Mouse (Mus musculus): ENCODE measurements around the gene Magi1. TPM values are rescaled to one million over a fixed set of nuclear protein-coding genes. Genes with fewer than 3 reads are reported as not detected.
"Not testable (repeated sequence)": the region's sequence is repeated elsewhere in the genome, so short reads cannot be mapped to it uniquely, and the experiment has no call there.

The Magi1 gene
- polyA plus RNA-seq, 1 experiment from 2014 or later: 29.1 TPM

GRCm38 (mm10) chr6:94013761-94014160 lies 270.0 kb downstream of the Magi1 start:
- Histone ChIP-seq H3K36me3 (no peaks in the 10 kb centered on the region), H3K27ac (no peak overlapping the region; the same call in 1 of the 2 replicates), H3K4me2 (no peak overlapping the region), H3K27me3 (no peaks in the 10 kb centered on the region), H3K9ac (no peak overlapping the region), H3K9me3 (no peaks in the 10 kb centered on the region), H3K4me3 (no peak overlapping the region), H3K4me1 (replicated peaks) (peaks cover 15% of the 10 kb centered on the region)
- WGBS: 89% methylated on average over 2 of the region's 2 CpGs
- ATAC-seq (ENCODE audit: low FRiP score): no peak

GRCm38 (mm10) chr6:94011947-94012346 lies 271.8 kb downstream of the Magi1 start:
- Histone ChIP-seq H3K27ac (no peak overlapping the region), H3K4me3 (no peak overlapping the region), H3K4me1 (replicated peaks) (peaks cover 22% of the 10 kb centered on the region), H3K36me3 (no peaks in the 10 kb centered on the region), H3K9ac (no peak overlapping the region), H3K9me3 (no peaks in the 10 kb centered on the region), H3K27me3 (no peaks in the 10 kb centered on the region), H3K4me2 (no peak overlapping the region)
- ATAC-seq (ENCODE audit: low FRiP score): no peak
- 61% methylated on average over 5 of the region's 5 CpGs for WGBS

GRCm38 (mm10) chr6:94011521-94011920 lies 272.2 kb downstream of the Magi1 start:
- Histone ChIP-seq H3K9me3 (no peaks in the 10 kb centered on the region), H3K4me3 (no peak overlapping the region), H3K27ac (no peak overlapping the region), H3K27me3 (no peaks in the 10 kb centered on the region), H3K9ac (no peak overlapping the region), H3K4me2 (no peak overlapping the region), H3K36me3 (no peaks in the 10 kb centered on the region), H3K4me1 (replicated peaks) (peaks cover 22% of the 10 kb centered on the region)
- 73% methylated on average over 6 of the region's 6 CpGs for WGBS
- no peak for ATAC-seq (ENCODE audit: low FRiP score)

- Histone ChIP-seq H3K27me3 (no peaks in the 10 kb centered on the region), H3K4me1 (replicated peaks) (peaks cover 22% of the 10 kb centered on the region), H3K27ac (0 out of 2 replicates have a peak overlapping the region, but pooled peaks have one; percentile 14), H3K4me3 (no peak overlapping the region), H3K9ac (no peak overlapping the region), H3K9me3 (no peaks in the 10 kb centered on the region), H3K36me3 (no peaks in the 10 kb centered on the region), H3K4me2 (no peak overlapping the region)
- no peak for ATAC-seq (ENCODE audit: low FRiP score)
- WGBS: 49% methylated on average over 4 of the region's 4 CpGs
Observed at GRCm38 (mm10) chr6:94008577-94008976, 275.1 kb downstream of the Magi1 start.

- not testable (repeated sequence) for ATAC-seq (ENCODE audit: low FRiP score); H3K36me3 ChIP-seq; H3K27ac ChIP-seq; H3K9me3 ChIP-seq; H3K4me3 ChIP-seq; H3K4me2 ChIP-seq; H3K27me3 ChIP-seq; H3K9ac ChIP-seq; H3K4me1 ChIP-seq (replicated peaks)
- WGBS: 53% methylated on average over 2 of the region's 2 CpGs
Observed at GRCm38 (mm10) chr6:94003586-94003985, 280.1 kb downstream of the Magi1 start.

GRCm38 (mm10) chr6:93996841-93997485 lies 286.8 kb downstream of the Magi1 start:
- H3K27me3 ChIP-seq: no peaks in the 10 kb centered on the region
- no peak overlapping the region for H3K27ac ChIP-seq
- no peak overlapping the region for H3K4me2 ChIP-seq
- no peaks in the 10 kb centered on the region for H3K36me3 ChIP-seq
- no peaks in the 10 kb centered on the region for H3K9me3 ChIP-seq
- H3K4me1 ChIP-seq (replicated peaks): peaks cover 3% of the 10 kb centered on the region; the same call in 1 of the 2 replicates
- no peak overlapping the region for H3K4me3 ChIP-seq
- no peak for ATAC-seq (ENCODE audit: low FRiP score)
- H3K9ac ChIP-seq: no peak overlapping the region
- WGBS: 91% methylated on average over 8 of the region's 8 CpGs

- H3K4me1 ChIP-seq (replicated peaks): no peaks in the 10 kb centered on the region
- H3K36me3 ChIP-seq: no peaks in the 10 kb centered on the region
- H3K4me3 ChIP-seq: no peak overlapping the region
- H3K4me2 ChIP-seq: no peak overlapping the region
- H3K27ac ChIP-seq: no peak overlapping the region
- no peaks in the 10 kb centered on the region for H3K27me3 ChIP-seq
- H3K9ac ChIP-seq: no peak overlapping the region
- no peaks in the 10 kb centered on the region for H3K9me3 ChIP-seq
- WGBS: 31% methylated on average over 3 of the region's 3 CpGs
- no peak for ATAC-seq (ENCODE audit: low FRiP score)
Observed at GRCm38 (mm10) chr6:93987561-93987960, 296.2 kb downstream of the Magi1 start.

- Histone ChIP-seq H3K9ac (no peak overlapping the region), H3K4me1 (replicated peaks) (peaks cover 10% of the 10 kb centered on the region), H3K36me3 (no peaks in the 10 kb centered on the region), H3K27ac (no peak overlapping the region), H3K4me3 (no peak overlapping the region), H3K27me3 (no peaks in the 10 kb centered on the region), H3K4me2 (no peak overlapping the region), H3K9me3 (no peaks in the 10 kb centered on the region)
- WGBS: 57% methylated on average over 9 of the region's 9 CpGs
- no peak for ATAC-seq (ENCODE audit: low FRiP score)
Observed at GRCm38 (mm10) chr6:93985111-93985510, 298.6 kb downstream of the Magi1 start.

GRCm38 (mm10) chr6:93983551-93983950 lies 300.2 kb downstream of the Magi1 start:
- no peak overlapping the region for H3K27ac ChIP-seq
- H3K4me1 ChIP-seq (replicated peaks): peaks cover 10% of the 10 kb centered on the region
- WGBS: 84% methylated on average over 3 of the region's 3 CpGs
- no peak for ATAC-seq (ENCODE audit: low FRiP score)
- no peaks in the 10 kb centered on the region for H3K9me3 ChIP-seq
- H3K4me3 ChIP-seq: no peak overlapping the region
- no peak overlapping the region for H3K4me2 ChIP-seq
- no peak overlapping the region for H3K9ac ChIP-seq
- no peaks in the 10 kb centered on the region for H3K27me3 ChIP-seq
- no peaks in the 10 kb centered on the region for H3K36me3 ChIP-seq

GRCm38 (mm10) chr6:93981211-93981610 lies 302.5 kb downstream of the Magi1 start:
- H3K9ac ChIP-seq: no peak overlapping the region
- 19% methylated on average over 8 of the region's 8 CpGs for WGBS
- H3K27me3 ChIP-seq: no peaks in the 10 kb centered on the region
- H3K36me3 ChIP-seq: no peaks in the 10 kb centered on the region
- no peak for ATAC-seq (ENCODE audit: low FRiP score)
- no peak overlapping the region for H3K4me2 ChIP-seq
- no peak overlapping the region for H3K4me3 ChIP-seq
- 0 out of 2 replicates have a peak overlapping the region, but pooled peaks have one; percentile 3 for H3K27ac ChIP-seq
- peaks cover 10% of the 10 kb centered on the region for H3K4me1 ChIP-seq (replicated peaks)
- H3K9me3 ChIP-seq: 0 out of 2 replicates have a peak, but pooled peaks cover 4% of the 10 kb centered on the region

GRCm38 (mm10) chr6:93979241-93979640 lies 304.5 kb downstream of the Magi1 start:
- Histone ChIP-seq H3K27me3 (no peaks in the 10 kb centered on the region), H3K4me2 (no peak overlapping the region), H3K9ac (no peak overlapping the region), H3K36me3 (no peaks in the 10 kb centered on the region), H3K4me3 (no peak overlapping the region), H3K9me3 (peaks cover 7% of the 10 kb centered on the region; the same call in 1 of the 2 replicates), H3K27ac (no peak overlapping the region), H3K4me1 (replicated peaks) (peaks cover 10% of the 10 kb centered on the region)
- no peak for ATAC-seq (ENCODE audit: low FRiP score)
- WGBS: 94% methylated on average over 3 of the region's 3 CpGs

GRCm38 (mm10) chr6:93968721-93969120 lies 315.0 kb downstream of the Magi1 start:
- H3K4me1 ChIP-seq (replicated peaks): no peaks in the 10 kb centered on the region
- no peak for ATAC-seq (ENCODE audit: low FRiP score)

GRCm38 (mm10) chr6:93962757-93963336 lies 320.9 kb downstream of the Magi1 start:
- Histone ChIP-seq H3K4me2 (no peak overlapping the region), H3K36me3 (no peaks in the 10 kb centered on the region), H3K4me3 (no peak overlapping the region), H3K9me3 (no peaks in the 10 kb centered on the region), H3K27me3 (no peaks in the 10 kb centered on the region), H3K9ac (no peak overlapping the region), H3K4me1 (replicated peaks) (no peaks in the 10 kb centered on the region), H3K27ac (no peak overlapping the region)
- 87% methylated on average over 5 of the region's 5 CpGs for WGBS
- no peak for ATAC-seq (ENCODE audit: low FRiP score)

More at GRCm38 (mm10) chr6:93968721-93969120, 315.0 kb downstream of the Magi1 start:
- H3K4me2 ChIP-seq: no peak overlapping the region
- H3K4me3 ChIP-seq: no peak overlapping the region
- H3K36me3 ChIP-seq: no peaks in the 10 kb centered on the region
- no peaks in the 10 kb centered on the region for H3K9me3 ChIP-seq
- H3K9ac ChIP-seq: no peak overlapping the region
- H3K27me3 ChIP-seq: no peaks in the 10 kb centered on the region
- H3K27ac ChIP-seq: no peak overlapping the region
- WGBS: 82% methylated on average over 2 of the region's 2 CpGs

All from hindbrain, embryonic 13.5 days (tissue).